Mouse (Mus musculus): ENCODE data around the gene Wwc2.

Gene Wwc2

GRCm38 (mm10) chr8:47989655-47990385 lies 904 bp downstream of the Wwc2 start:
- DNase-seq (ENCODE audit: low spot score in 2 of 2) = peak in 1 of 2 experiments; percentile 22

DNA sequence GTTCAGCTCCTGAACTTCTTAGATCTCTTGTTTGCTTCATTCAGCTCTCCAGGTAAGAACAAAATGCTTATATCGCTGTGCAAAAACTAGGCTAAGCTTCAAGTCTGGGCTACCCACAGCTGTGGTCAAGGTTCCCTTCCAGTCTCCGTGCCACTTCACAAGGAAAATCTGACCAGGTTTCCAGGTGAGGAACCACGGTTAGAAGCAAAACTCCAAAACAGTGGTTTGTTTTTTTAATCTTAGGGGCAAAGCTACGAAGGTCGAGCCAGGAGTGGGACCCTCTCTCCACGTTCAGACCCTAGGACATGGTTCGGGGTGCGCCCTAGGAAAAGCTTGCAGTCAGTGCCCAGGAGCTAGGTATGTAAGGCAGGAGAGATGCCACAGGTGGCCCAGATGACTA lies 1.5 kb downstream of the Wwc2 start:
- DNase-seq (ENCODE audit: low spot score in 2 of 2) = no peak

DNA sequence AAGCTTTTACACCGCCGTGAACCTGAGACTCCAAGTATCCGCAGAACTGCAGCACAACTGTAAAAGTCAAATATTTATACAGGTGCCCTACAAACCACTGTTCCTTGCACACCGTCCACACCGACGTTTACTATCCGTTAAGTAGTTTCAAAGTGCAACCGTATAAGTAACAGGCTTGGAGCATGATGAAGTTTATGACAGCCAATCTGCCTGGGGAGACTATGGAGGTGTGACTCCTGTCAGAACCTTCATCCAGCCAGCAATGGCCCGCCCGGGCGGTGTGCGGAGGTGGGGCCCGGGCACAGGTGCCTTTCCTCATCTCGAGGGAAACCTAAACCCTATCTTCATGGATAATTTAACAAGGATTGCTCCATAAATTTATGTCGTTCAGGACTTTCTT lies 2.6 kb downstream of the Wwc2 start:
- no peak for DNase-seq (ENCODE audit: low spot score in 2 of 2)

DNA sequence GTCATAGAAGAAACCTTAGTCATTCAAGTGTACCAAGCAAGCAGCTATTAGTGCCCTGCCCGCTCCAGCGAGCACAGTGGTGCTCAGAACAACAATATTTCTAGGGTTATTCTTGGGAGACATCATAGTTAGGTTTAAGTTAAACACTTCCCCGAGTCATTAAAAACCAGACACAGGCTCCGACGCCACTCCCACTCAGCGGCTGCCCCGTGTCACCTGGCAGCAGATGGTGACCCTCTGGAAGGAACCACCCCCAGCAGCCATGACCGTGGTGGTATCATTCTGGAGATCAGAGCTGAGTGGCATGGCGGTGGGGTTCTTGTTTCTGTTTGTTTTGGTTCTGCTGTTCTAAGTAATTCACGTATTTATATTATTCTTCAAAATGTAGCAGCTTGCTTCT lies 5.1 kb downstream of the Wwc2 start:
- DNase-seq (ENCODE audit: low spot score in 2 of 2) = no peak

- no peak for DNase-seq (ENCODE audit: low spot score in 2 of 2)
These were observed 5.5 kb downstream of the Wwc2 start for GRCm38 (mm10) chr8:47985243-47985642.

- DNase-seq (ENCODE audit: low spot score in 2 of 2) = no peak
These were observed 9.6 kb downstream of the Wwc2 start for GRCm38 (mm10) chr8:47981075-47981474.

DNA sequence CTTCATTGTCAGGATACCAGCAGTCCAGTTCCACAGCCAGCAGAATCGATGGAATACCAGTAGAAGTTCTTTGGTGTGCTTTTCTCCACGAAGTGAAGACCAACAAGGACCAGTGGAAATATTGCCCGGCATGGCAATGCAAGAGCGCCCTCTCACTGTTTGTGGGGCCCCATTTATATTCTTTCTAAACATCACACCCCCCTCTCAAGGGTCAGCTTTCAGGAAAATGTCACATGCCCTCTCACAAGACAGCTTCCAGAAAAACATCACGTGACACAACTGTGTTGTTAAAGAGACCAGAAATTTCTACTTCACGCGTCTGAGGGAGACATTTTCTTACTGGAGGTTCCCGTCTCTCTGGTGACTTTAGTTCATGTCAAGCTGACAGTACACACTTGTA lies 10.8 kb downstream of the Wwc2 start:
- DNase-seq (ENCODE audit: low spot score in 2 of 2) = no peak

GRCm38 (mm10) chr8:47978755-47979154 lies 12.0 kb downstream of the Wwc2 start:
- DNase-seq (ENCODE audit: low spot score in 2 of 2) = no peak

- no peak for DNase-seq (ENCODE audit: low spot score in 2 of 2)
These were observed 15.8 kb downstream of the Wwc2 start for GRCm38 (mm10) chr8:47974963-47975314.

DNA sequence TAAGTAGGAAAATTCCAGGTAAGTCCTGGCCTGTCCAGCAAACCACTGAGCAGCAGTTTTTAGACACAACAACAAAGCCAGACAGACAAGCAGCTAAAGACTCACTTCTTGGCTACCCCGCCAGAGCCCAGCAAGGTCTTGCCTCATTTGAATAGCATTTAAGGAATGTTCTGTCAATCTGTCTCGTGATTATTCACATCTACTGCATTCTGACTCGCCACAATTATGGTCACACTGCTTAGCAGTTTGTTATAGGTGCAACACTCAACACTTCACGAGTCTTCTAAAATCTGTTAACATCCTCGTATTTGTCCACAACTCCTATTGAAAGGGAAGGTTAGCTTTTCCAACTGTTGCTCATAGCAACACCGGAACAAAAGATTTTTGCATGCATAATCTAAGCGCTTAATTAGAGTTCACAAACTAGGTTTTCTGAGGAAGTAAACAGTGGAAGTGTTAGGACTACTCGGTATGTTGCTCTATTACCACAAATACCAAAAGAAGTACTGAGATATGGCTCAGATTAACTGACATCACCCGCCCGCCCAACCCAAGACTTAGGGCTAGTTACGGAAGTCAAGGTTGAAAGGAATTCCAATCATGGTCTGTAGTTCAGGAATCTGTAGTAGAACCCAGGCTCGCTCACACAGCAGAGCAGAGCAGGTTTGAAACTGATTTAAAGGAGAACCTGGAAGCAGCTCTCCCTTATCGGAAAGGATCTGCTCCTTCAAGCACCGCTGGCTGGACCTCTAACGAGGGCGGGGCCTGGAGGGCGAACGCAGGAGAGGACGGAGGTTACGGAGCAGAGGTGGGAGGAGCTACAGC lies 16.4 kb downstream of the Wwc2 start:
- no peak for DNase-seq (ENCODE audit: low spot score in 2 of 2)

DNA sequence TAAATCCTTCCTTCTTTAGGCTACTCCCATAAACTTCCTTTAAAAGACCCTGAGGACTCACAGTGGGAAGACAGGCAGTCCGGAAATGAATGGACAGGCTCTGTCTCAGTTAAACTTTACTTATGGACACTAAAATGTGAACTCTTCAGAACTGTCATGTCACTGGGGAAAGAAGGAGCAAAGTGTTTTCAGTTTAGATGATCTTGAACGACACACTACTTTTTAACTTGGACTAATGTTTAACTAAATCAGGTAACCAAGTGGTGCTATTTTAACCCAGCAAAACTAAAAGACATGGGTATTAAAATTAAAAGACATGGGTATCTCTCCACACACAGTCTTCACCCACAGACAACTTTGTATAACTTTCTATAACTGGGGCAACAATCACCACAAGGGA lies 19.6 kb downstream of the Wwc2 start:
- DNase-seq (ENCODE audit: low spot score in 2 of 2) = no peak

GRCm38 (mm10) chr8:47970576-47970975 lies 20.1 kb downstream of the Wwc2 start:
- DNase-seq (ENCODE audit: low spot score in 2 of 2) = no peak

DNA sequence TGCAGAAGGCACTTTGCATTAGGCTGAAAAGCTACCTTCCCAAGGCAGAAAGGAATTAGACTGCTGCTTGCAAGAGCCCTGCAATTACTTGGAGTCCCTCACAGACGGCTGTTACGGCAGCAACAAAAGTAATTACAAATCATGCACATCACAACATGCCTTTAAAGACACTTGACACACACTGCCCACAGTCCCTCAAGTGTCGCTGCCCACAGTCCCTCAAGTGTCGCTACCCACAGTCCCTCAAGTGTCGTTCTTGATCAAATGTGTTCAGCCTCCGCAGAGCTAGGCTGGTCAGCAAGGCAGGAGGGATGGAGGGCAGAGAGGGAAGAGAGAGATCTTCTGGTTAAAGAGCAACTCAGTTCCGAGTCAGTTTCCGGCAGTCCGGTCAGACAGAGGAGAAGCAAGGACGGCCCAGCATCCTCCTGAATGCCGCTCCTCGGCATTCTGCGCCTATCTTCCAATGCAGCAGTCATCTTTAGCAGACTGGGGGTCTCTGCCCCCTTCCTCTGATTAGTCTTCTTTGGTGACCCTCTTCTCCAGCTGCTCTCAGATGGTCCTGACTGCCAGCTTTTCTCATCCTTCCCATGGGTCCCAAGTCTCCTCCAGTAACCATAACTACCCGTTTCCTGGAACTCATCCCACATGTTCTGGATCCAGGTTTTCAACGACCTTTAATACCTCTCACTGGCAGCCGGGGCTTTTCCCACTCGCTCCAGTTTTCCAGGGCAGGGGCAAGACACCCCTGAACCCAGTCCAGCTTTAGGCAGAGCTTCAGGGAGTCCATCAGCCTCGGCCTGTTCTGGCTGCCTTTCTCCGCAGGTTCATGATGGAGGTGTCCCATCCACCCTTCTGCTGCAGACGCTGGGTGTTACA lies 23.4 kb downstream of the Wwc2 start:
- no peak for DNase-seq (ENCODE audit: low spot score in 2 of 2)

GRCm38 (mm10) chr8:47962484-47962883 lies 28.2 kb downstream of the Wwc2 start:
- no peak for DNase-seq (ENCODE audit: low spot score in 2 of 2)

DNA sequence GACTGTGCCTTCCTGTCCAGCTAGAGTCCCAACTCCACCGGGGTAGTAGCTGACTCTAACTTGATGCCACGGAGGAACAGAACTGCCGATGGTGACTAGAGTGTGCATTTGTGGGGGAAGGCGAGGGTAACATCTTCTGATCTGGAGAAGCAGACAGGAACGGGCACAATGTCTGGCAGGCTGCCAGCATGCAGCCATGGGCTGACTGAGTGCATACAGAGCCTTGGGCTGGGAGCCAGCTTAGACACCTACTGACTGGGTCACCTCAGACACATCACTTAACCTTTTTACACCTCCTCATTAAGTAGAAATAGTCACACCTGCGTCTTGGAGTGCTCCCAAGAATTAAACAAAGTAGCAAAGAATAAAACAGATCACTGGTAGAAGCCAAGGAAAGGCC lies 28.7 kb downstream of the Wwc2 start:
- peak in 1 of 2 experiments; percentile 42 for DNase-seq (ENCODE audit: low spot score in 2 of 2)

- DNase-seq (ENCODE audit: low spot score in 2 of 2) = no peak
These were observed 33.2 kb downstream of the Wwc2 start for GRCm38 (mm10) chr8:47957560-47957959.

- no peak for DNase-seq (ENCODE audit: low spot score in 2 of 2)
These were observed 39.3 kb downstream of the Wwc2 start for GRCm38 (mm10) chr8:47951380-47951932.

DNA sequence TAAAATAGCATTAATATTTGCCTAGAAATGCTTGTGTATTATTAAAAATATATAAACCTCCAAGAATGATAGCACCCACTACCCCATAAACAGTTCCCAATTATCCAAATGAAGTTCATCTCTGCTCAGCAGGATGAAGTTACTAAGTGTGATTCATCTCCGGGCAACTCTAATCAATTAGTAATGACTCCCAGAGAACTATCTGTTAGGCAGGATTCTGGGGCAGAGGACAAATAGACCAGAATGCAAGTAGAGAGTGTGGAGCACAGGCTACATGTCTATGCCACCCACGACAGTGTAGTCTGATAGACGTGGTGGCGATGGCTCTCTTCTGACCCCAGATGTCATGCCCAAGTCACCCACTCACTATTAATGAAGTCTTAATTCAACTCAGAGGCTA lies 41.9 kb downstream of the Wwc2 start:
- DNase-seq (ENCODE audit: low spot score in 2 of 2) = no peak

- no peak for DNase-seq (ENCODE audit: low spot score in 2 of 2)
These were observed 42.8 kb downstream of the Wwc2 start for GRCm38 (mm10) chr8:47947672-47948618.

DNA sequence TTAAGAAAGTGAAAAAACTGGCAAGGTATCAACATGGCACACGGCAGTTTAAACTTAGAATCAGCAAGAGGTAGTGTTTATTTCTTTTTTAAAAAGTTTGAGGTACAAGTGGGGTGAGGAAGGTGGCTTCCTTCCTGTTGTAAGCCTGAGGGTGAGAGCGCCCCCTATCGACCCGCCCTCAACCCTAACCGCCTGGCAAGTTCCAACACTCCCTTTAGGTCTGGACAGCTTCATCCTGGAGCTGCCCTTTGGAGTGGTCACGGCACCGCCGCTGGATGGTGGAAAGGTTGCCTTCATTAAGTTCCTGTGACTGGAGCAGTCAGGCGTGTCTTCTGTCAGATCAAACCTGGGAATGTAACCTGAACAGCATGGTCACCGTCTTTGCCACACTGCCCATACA lies 47.7 kb downstream of the Wwc2 start:
- no peak for DNase-seq (ENCODE audit: low spot score in 2 of 2)

DNA sequence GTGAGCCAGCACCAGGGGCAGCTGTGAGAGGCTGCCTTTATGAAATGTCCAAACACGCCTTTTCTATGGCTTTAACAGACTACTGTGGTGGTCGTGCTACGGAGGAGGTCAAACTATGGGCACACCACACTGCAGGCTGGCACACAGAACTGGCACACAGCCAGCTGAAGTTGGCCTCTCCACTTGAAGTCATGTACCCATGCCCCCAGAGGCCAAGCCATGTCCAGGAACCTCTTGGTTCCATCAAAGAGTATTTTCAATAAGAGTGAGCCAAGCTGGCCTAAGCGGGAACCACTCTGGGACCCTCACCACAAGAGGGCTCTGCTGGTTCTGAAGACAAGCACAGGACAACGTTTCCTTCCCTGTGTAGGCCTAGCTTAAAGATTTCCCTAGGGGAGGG lies 49.7 kb downstream of the Wwc2 start:
- no peak for DNase-seq (ENCODE audit: low spot score in 2 of 2)
